Mouse (Mus musculus) right cerebral cortex, postnatal 25 days (tissue): ENCODE data around the gene Bbs9.

ENCODE experiments used
- DNase-seq: peaks from one replicate; pipeline ENCODE4 v3.0.0; 2022

The Bbs9 gene

GRCm38 (mm10) chr9:22645844-22646390 lies 170.4 kb downstream of the Bbs9 start:
- DNase-seq, result no peak

- DNase-seq, result no peak
Observed at GRCm38 (mm10) chr9:22646461-22646860, 170.9 kb downstream of the Bbs9 start.

- DNase-seq, result no peak
Observed at GRCm38 (mm10) chr9:22648163-22648562, 172.6 kb downstream of the Bbs9 start.

- DNase-seq, result no peak
Observed at GRCm38 (mm10) chr9:22649606-22650005, 174.1 kb downstream of the Bbs9 start.

- DNase-seq, result no peak
Observed at GRCm38 (mm10) chr9:22650781-22651180, 175.3 kb downstream of the Bbs9 start.

- no peak for DNase-seq
Observed at GRCm38 (mm10) chr9:22651619-22652018, 176.1 kb downstream of the Bbs9 start.

GRCm38 (mm10) chr9:22654726-22655393 lies 179.3 kb downstream of the Bbs9 start:
- no peak for DNase-seq

GRCm38 (mm10) chr9:22657216-22657615 lies 181.7 kb downstream of the Bbs9 start:
- no peak for DNase-seq

GRCm38 (mm10) chr9:22665155-22665554 lies 189.6 kb downstream of the Bbs9 start:
- DNase-seq, result no peak

GRCm38 (mm10) chr9:22672937-22673336 lies 197.4 kb downstream of the Bbs9 start:
- no peak for DNase-seq

- DNase-seq, result no peak
Observed at GRCm38 (mm10) chr9:22677132-22677829, 201.8 kb downstream of the Bbs9 start.

GRCm38 (mm10) chr9:22677997-22678396 lies 202.5 kb downstream of the Bbs9 start:
- DNase-seq, result no peak

GRCm38 (mm10) chr9:22678496-22678895 lies 203.0 kb downstream of the Bbs9 start:
- no peak for DNase-seq

- no peak for DNase-seq
Observed at GRCm38 (mm10) chr9:22679485-22679884, 204.0 kb downstream of the Bbs9 start.

- no peak for DNase-seq
Observed at GRCm38 (mm10) chr9:22680031-22680430, 204.5 kb downstream of the Bbs9 start.

GRCm38 (mm10) chr9:22680484-22680883 lies 205.0 kb downstream of the Bbs9 start:
- DNase-seq, result no peak

- DNase-seq, result no peak
Observed at GRCm38 (mm10) chr9:22683786-22684185, 208.3 kb downstream of the Bbs9 start.

GRCm38 (mm10) chr9:22686765-22687472 lies 211.4 kb downstream of the Bbs9 start:
- DNase-seq, result no peak

- DNase-seq, result no peak
Observed at GRCm38 (mm10) chr9:22690234-22690633, 214.7 kb downstream of the Bbs9 start.

- DNase-seq, result no peak
Observed at GRCm38 (mm10) chr9:22695392-22695791, 219.9 kb downstream of the Bbs9 start.

- no peak for DNase-seq
Observed at GRCm38 (mm10) chr9:22696809-22697374, 221.4 kb downstream of the Bbs9 start.

GRCm38 (mm10) chr9:22697811-22698210 lies 222.3 kb downstream of the Bbs9 start:
- no peak for DNase-seq

GRCm38 (mm10) chr9:22698501-22698900 lies 223.0 kb downstream of the Bbs9 start:
- DNase-seq, result no peak
